Mouse (Mus musculus) ovary, postnatal 36 days (tissue): Measurements from ENCODE around the gene Zfp750.

Source experiments
- DNase-seq: peaks from one replicate; pipeline ENCODE4 v3.0.0; 2022; ENCODE audit warnings: low spot score, mixed read lengths

Gene Zfp750

DNA sequence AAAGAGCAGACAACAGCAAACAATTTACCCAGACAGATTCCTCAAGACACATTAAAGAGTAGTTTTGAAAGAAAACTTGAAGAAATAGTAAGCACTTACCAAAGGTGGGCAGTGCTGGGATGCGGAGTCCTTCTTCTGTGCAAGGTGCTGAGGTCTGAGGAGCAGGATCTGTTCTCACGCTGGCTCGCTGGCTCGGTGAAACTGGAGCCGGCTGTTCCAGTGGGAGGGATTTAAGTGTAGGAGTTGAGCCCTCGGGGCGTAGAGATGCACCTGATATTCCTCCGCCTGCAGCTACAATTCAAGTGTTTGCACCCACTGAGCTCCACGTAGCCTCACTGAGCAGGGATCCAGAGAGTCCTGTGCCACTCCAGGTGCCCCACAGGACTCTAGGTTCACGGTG, at the start of gene Zfp750:
Zfp750 (minus strand) TSS at position 203 of the 400 bp plus-strand sequence.
- no peak for DNase-seq

DNA sequence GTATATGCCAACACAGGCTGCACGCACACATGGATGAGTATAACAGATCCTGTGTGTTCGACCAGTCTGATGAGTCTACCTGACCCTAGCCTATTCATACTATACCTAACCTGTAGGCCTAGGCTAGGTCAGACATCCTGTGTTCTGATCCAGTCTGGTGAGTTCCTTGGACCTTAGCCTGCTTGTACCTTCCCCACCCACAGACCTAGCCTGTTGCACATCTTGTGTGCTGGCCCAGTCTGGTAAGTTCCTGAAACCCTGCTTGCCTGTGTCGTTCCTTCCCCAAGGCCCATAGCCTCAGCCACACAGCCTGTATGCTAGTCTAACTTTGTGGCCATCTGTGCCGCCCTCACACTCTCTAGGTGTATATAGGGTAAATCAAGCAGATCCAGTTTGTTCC, 45.1 kb upstream of the Zfp750 start:
- no peak for DNase-seq

DNA sequence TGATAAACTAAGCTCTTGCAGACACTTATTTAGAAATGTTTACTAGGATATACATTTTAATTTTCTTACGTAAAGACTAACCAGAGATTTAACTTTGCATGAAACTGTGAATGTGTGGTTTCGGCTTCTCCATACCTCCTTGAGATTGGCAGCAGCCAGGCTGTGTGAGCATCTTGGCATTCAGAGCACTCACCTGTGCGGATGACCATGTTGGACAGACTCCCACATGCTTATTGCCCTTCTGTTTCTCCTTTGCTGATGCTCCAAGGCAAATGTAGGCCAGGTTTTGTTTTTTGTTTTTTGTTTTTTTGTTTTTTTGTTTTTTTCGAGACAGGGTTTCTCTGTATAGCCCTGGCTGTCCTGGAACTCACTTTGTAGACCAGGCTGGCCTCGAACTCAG, 44.2 kb upstream of the Zfp750 start:
- no peak for DNase-seq

DNA sequence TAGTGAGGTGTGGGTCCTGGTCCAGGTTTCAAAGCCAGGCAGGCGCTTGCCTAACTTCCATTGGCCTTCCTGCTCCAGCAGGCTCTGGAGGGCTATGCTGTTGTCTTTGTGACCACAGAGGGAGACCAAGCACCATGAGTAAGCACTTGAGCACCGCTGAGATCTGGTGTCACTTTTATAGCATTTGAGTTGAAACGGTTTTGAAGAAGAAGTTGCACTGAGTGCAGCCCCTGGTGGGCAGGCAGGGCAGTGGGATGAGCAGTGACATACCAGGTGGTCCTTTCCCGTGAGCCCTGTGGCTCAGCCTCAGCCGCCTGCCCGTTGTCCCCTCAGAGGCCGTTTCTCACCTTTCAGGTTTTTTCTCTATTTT, 41.1 kb upstream of the Zfp750 start:
- no peak for DNase-seq

GRCm38 (mm10) chr11:121559527-121560293, 40.6 kb upstream of the Zfp750 start:
- no peak for DNase-seq

GRCm38 (mm10) chr11:121558522-121558921, 39.4 kb upstream of the Zfp750 start:
- no peak for DNase-seq

- no peak for DNase-seq
Observed at GRCm38 (mm10) chr11:121557946-121558345, 38.8 kb upstream of the Zfp750 start.

- no peak for DNase-seq
Observed at GRCm38 (mm10) chr11:121556727-121557126, 37.6 kb upstream of the Zfp750 start.

DNA sequence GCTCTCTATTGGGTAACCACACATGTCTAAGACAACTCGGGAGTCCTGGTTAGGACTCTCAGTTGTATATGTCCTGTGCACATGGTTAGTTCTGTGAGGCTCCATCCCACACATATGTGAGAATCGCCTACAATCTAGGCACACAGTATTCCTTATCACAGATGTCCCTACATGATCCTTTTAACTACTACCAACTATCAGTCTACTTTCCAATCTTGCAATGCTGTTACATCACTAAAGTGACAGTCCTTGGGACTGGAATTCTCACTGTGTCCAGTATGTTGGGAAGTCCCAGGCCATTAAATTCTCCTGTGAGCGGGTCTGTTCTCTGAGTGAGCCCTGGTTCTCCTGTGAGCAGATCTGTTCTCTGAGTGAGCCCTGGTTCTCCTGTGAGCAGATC, 34.3 kb upstream of the Zfp750 start:
- DNase-seq = no peak

- no peak for DNase-seq
Observed at GRCm38 (mm10) chr11:121552846-121553457, 33.8 kb upstream of the Zfp750 start.

- DNase-seq = no peak
Observed at GRCm38 (mm10) chr11:121552167-121552566, 33.0 kb upstream of the Zfp750 start.

DNA sequence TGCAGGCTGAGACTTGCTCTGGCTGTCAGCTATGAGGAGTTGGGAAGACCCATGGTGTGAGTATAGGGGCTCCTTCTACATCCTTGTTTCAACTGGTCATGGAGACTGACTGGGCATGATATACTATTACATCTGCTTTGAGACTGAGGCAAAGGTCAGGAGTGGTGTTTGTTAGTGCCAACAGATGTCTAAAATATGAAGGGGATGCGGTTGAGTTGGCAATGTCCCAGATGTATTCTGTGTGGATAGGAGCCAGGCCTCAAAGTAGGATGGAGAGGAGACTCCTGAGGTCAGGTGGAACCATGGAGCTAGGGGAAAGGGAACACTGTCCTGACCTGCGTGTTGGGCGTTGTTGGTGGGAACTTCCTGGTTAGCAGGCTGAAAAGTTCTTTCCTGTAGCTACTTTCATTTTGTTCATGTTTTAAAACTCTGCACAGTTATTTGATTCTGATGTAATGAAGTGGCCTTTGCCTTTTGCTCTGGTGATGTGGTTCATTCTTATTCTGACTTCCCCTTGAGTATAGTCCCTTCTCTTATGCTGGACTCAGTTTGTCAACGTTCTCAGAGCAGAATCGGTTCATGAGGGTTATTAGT, 32.2 kb upstream of the Zfp750 start:
- DNase-seq = no peak

- no peak for DNase-seq
Observed at GRCm38 (mm10) chr11:121549843-121550647, 30.9 kb upstream of the Zfp750 start.

- DNase-seq = no peak
Observed at GRCm38 (mm10) chr11:121548996-121549842, 30.1 kb upstream of the Zfp750 start.

GRCm38 (mm10) chr11:121547925-121548324, 28.8 kb upstream of the Zfp750 start:
- no peak for DNase-seq

- DNase-seq = no peak
Observed at GRCm38 (mm10) chr11:121547234-121547633, 28.1 kb upstream of the Zfp750 start.

GRCm38 (mm10) chr11:121545398-121546034, 26.4 kb upstream of the Zfp750 start:
- no peak for DNase-seq

GRCm38 (mm10) chr11:121544755-121545397, 25.7 kb upstream of the Zfp750 start:
- DNase-seq = no peak

GRCm38 (mm10) chr11:121543922-121544321, 24.8 kb upstream of the Zfp750 start:
- DNase-seq = peak; percentile 50

GRCm38 (mm10) chr11:121543287-121543856, 24.2 kb upstream of the Zfp750 start:
- DNase-seq = no peak
